Mouse (Mus musculus) kidney, adult 2 months (tissue): ENCODE results near the gene Pcca.

ENCODE experiments used
- CTCF ChIP-seq: fragments of 200-500 bp; conservative IDR thresholded peaks from 2 replicates; pipeline ENCODE4 v1.5.1; 2011; ENCODE audit warnings: low read depth, mild to moderate bottlenecking, control low read depth, low read length, moderate library complexity, mixed read lengths; ENCODE audit not compliant: insufficient read depth, insufficient read length
- POLR2A ChIP-seq: fragments of 200-500 bp; IDR thresholded peaks from one replicate; pipeline ENCODE4 v1.6.1; 2011; ENCODE audit warnings: low read depth, low read length, control low read depth

- TF ChIP-seq POLR2A (no peak), CTCF (no peak)
Measured at GRCm38 (mm10) chr14:122730921-122731551, 196.9 kb downstream of the Pcca start.
